Mouse (Mus musculus) heart, postnatal 4 days (tissue): ENCODE data around the gene Cep290. TPM values are rescaled to one million over a fixed set of nuclear protein-coding genes. Genes with fewer than 3 reads are reported as not detected.

ENCODE experiments used
- DNase-seq: peaks from one replicate; pipeline ENCODE4 v3.0.0; 2021
- total RNA-seq, 2 experiments: library from RNA; stranded (reverse); gene quantifications; 2 replicates each; pipeline ENCODE4 v1.2.3; 2021

The Cep290 gene
- total RNA-seq, 2 experiments from 2014 or later, result 3.9 to 5.2 TPM

DNA sequence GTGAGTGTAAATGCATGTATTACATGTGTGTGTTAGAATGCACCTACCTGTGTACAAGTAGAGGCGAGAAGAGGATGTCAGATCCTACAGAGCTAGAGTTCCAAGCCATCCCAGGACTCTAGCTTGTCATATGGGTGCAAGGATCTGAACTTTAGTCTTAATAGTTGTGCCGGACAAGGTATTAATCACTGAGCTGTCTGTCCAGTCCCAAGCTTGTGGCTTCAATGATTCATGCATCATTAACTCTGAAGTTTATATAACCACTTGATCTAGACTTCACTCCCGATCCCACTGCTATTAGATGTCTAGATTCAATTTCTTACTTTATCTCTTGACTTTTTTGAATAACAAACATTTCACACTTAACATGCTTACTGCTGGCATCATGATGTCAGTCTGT lies 111.0 kb downstream of the Cep290 start:
- DNase-seq, result no peak

DNA sequence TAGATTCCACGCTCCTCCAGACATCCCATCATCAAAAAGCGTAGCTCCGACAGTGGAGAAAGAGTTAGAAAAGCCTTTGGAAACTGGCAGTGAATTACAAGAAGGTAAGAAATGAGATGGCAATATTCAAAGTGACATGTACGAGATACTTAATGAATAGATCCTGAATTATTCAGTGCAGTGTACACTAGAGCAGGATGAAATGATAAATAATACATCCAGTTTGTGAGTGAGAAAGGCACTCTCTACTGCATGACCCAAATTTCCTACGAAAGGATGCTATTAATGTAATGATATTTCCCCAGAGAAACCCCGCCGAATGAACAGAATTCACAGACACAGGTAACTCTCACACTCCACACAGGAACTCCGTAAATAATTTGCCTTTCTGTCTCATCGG lies 116.2 kb downstream of the Cep290 start:
- no peak for DNase-seq

- DNase-seq, result no peak
These were observed 116.9 kb downstream of the Cep290 start for GRCm38 (mm10) chr10:100604254-100604653.

DNA sequence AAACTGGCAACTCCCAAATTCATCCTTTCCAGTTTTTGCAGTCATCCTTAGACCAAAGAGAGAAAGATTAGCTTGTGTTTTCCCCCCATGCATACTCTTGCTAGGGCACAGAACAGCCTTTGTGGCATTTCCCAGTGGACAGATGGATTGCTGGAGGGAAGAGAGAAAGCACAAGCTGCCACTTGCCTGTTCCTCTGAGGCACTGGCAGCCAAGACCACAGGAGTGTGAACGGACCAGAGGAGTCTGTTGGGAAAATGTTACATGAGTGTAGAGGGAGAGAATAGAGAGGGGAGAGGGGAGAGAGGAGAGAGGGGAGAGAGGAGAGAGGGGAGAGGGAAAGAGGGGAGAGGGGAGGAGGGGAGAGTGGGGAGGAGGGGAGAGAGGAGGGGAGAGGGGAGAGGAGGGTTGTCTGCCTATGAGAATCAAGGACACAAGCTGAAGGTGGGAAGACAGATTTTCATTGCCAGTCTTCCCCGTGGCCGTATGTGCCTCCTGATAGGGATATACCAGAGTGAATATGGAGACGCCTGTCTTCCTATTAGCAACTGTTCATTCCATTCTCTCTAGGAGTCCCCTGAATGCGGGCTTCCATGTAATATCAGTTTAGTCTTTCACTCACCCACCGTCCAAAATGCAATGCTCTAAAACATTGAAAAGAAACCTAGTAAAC lies 130.0 kb downstream of the Cep290 start:
- no peak for DNase-seq

DNA sequence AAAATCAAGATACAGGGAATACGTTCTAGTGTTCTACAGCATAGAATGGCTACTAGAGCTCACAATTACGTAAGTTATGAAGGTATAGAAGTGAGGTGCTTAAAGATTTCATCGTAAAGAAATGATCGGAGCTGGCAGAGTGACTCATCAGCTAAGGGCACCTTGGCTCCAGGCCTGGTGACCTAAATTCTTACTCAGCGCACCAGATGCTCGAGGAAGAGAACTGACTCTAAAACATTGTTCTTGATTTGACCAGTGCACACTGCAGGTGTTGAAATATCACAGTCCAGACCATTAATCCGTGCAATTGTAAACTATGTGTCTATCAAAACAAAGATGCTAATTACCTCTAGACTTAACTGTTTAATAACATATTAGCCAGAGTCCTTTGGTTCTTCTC lies 132.1 kb downstream of the Cep290 start:
- DNase-seq, result no peak

GRCm38 (mm10) chr10:100620040-100620439 lies 132.7 kb downstream of the Cep290 start:
- DNase-seq, result no peak

- DNase-seq, result no peak
These were observed 135.1 kb downstream of the Cep290 start for GRCm38 (mm10) chr10:100622494-100622893.

Other genes starting within 250 kb of the Cep290 start
- gene Gm4301, start 151.9 kb upstream of the Cep290 start, total RNA-seq, result not detected
- not detected for gene Gm4302, start 146.7 kb upstream of the Cep290 start, total RNA-seq
- gene Gm4303, start 141.6 kb upstream of the Cep290 start, total RNA-seq, result not detected
- not detected for gene Gm4305, start 136.5 kb upstream of the Cep290 start, total RNA-seq
- not detected for gene Gm4307, start 126.2 kb upstream of the Cep290 start, total RNA-seq
- not detected for gene Gm4312, start 105.0 kb upstream of the Cep290 start, total RNA-seq
- 10 to 100 TPM; 23.1 to 28.4 TPM for gene Tmtc3, start 208 bp upstream of the Cep290 start, total RNA-seq
- gene 4930430F08Rik, start 102.9 kb downstream of the Cep290 start, total RNA-seq, result 1 to 10 TPM; 4.3 to 4.5 TPM
- not detected for gene 1700017N19Rik, start 102.9 kb downstream of the Cep290 start, total RNA-seq